Mouse (Mus musculus) heart, postnatal 0 days (tissue): ENCODE data around the gene Shc1.

Experiments
- CTCF ChIP-seq: IDR thresholded peaks from 2 replicates; pipeline ENCODE4 v1.5.1; 2016; ENCODE audit warnings: antibody characterized with exemption, control low read depth, low read depth
- EP300 ChIP-seq: IDR thresholded peaks from 2 replicates; pipeline ENCODE4 v1.6.1; 2016; ENCODE audit warnings: antibody characterized with exemption, low read depth

GRCm38 (mm10) chr3:89390699-89391662, 27.3 kb upstream of the Shc1 start:
- TF ChIP-seq CTCF (no peak), EP300 (no peak)
